Mouse (Mus musculus): ENCODE results near the gene Olfml2b.

Olfml2b gene

DNA sequence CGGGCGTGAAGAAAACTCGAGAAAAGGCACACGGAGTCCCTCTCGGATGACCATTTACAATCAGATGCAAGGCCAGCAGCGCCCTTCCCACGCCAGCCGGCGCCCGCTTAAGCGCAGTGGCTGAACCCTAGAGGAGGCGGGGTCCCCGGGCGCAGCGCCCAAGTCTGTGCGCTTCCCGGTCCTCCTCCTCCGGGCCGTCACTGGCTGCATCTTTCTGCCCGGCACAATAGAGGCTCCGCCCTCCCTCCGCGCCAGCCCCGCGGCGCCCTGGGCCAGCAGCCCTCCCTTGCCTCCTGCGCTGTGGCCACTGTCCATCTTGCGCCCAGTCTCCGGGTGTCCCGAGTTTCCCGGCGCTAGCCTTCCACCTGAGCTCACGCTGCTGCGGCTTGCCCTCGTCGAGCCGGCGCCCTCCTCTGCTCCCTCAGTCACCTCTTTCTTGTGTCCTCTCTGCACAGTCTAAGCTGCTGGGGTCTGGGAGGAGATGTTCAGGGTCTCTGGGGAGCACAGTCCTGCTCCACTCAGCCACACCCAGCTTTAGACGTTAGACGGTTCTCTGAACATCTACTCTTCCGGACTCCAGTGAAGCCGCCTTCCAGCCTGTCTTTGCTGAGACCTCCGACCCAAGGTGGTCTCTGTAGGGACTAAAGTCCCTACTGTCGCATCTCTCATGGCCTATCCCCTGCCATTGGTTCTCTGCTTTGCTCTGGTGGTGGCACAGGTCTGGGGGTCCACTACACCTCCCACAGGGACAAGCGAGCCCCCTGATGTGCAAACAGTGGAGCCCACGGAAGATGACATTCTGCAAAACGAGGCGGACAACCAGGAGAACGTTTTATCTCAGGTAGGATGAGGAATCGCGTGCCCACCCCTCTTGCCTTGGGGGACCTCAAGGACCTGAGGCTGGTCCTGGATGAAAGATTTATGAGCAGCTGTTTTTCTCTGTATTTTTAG is at the start of gene Olfml2b:
TSS of gene Olfml2b (plus strand) at position 278 of the 951 bp plus-strand sequence.
- DNase-seq, result peak; percentile 58 to 72

DNA sequence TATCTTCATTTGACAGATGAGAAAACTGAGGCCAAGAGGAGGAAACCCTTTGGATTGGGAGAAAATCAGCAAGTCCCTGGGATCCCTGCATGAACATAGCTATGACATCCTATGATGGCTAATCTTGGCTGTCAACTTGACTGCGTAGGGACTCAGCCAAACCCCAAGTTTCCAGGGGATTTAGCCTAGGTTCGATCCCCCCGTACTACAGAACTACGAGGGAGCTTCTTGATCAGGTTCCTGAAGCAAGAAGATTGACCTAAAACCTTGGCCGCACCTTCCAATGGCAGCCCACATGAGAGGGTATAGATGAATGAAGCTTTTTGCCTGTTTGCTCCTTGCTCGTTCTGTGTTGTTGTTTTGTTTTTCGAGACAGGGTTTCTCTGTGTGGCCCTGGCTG is 49.8 kb upstream of the Olfml2b start:
- no peak for DNase-seq

DNA sequence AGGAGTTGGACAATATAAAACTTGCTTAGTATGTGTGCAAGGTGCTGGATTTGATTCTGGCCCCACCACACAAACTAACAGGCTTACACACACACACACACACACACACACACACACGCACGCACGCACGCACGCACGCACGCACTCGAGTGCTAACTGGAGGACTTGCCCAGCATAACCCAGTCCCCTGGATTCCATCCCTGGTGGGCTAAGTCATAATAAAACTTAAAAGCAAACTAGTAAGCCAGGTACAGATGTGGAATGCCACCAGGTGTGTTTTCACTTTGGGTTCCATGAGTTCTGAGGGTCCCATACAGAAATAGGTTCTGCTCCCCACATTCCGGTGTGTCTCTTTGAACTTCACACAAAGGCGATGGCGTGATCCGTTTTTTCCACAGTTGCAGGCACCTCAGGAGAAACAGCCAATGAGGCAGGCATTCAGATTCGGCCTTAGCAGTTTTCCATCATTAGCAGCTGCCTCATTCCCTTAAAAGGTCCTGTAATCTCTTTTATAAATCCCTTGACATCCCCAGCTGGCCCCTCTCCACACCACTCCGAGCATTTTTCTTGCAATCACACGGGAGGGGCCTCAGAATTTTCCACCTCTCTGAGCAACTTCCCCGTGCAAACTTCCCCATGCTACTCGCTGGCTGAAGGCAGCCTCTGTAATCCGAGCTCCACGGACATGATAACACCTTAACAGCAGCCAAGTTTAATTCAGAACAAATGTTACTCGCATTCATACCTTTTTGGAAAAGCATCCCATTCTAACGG is 38.9 kb upstream of the Olfml2b start:
- DNase-seq, result no peak

GRCm38 (mm10) chr1:170607231-170607917 is 37.0 kb upstream of the Olfml2b start:
- no peak for DNase-seq

GRCm38 (mm10) chr1:170608461-170609071 is 35.8 kb upstream of the Olfml2b start:
- no peak for DNase-seq

DNA sequence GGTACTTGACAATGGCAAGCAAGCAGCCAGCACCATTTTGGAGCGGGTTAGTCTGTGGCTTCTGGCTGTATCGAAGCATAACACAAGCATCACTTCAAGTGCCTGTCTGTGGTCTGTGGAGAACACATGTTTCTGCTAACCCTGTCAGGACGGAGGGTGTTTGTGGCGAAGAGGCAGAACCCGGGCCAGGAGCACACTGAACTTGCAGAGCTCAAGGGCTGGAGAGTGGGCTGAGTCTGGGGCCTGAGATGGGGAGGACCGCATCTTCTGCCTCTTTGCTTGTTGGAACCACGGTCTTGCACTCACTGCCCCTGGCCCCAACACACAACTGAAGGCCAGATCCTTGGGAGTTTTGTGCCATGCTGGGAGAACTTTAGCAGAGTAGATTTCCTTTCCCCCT is 34.5 kb upstream of the Olfml2b start:
- no peak for DNase-seq

GRCm38 (mm10) chr1:170610289-170610688 is 34.0 kb upstream of the Olfml2b start:
- no peak for DNase-seq

GRCm38 (mm10) chr1:170610695-170611094 is 33.6 kb upstream of the Olfml2b start:
- no peak for DNase-seq

GRCm38 (mm10) chr1:170611631-170612030 is 32.7 kb upstream of the Olfml2b start:
- no peak for DNase-seq

DNA sequence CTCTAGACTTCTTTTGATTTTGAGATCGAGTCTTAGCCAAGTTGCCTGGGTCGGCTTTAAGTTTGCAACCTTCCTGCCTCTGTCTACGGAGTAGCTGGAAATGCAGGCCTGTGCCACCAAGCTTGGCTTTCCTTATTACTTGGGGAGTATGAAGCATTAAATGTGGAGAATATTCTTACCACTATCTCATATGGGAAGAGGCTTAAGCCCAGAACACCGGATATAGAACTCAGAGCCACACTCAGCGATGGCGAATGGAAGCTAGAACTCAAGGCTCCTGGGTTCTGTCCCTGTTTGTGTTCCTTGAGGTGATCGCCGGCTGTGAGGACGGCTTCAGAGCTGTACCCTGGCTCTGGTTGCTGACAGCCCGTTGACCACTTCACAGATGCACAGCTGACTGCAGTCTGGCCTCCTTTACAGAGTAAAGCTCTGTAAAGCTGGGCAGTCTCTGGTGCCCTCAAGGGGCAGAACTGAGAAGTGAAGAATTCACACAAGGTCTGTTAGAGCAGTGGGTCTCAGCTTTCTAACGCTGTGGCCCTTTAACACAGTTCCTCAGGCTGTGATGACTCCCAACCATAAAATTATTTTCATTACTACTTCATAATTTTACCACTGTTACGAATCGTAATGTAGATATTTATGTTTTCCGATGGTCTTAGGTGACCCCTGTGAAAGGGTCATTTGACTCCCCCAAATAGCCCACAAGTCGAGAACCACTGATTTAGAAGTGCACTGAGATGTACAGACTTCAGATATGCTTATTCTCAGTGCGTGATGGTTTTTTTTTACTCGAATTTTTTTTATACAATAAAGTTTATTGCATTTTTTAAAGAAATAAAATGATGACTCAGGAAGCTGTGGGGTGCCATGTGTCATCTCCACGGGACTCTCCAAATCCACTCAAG is 31.1 kb upstream of the Olfml2b start:
- peak; percentile 71 to 75 for DNase-seq

GRCm38 (mm10) chr1:170619686-170620374 is 24.5 kb upstream of the Olfml2b start:
- no peak for DNase-seq

DNA sequence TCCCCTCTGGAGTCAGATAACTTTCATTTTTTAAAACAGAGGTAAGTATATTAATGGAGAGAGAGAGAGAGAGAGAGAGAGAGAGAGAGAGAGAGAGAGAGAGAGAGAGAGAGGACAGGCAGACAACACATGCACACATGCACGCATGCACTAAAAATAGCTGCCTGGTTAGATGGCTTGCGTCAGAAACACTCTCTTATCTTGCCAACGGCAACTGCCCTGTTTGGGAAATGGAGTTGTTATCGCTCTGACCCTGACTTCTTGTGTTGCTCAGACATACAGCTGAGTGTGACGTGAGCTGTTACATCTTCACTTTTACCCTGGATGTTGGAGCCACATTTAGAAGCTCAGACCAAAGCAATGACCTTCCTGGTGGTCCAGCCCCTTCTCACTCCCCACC is 21.4 kb upstream of the Olfml2b start:
- no peak for DNase-seq

GRCm38 (mm10) chr1:170623432-170623831 is 20.9 kb upstream of the Olfml2b start:
- DNase-seq, result no peak

- DNase-seq, result no peak
Measured at GRCm38 (mm10) chr1:170630489-170630888, 13.8 kb upstream of the Olfml2b start.

DNA sequence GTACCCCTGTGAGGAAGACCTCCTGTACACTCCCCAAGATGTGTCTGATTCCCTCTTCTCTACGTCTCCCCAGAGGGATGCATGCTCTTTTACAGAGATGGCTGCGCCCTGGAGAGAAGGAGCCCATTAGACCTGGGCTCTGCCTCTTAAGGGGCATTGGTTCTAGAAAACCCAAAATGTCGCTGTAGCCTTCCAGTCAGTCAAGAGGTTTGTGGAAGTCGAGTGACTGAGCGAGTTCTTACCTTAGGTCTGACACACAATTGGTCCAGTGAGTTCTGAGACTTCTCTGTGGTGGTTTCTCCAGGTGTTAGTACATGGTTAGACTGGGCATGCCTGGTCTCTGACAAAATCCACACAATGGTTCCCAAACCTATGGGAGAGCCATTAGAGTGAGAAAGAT is 12.8 kb upstream of the Olfml2b start:
- no peak for DNase-seq

DNA sequence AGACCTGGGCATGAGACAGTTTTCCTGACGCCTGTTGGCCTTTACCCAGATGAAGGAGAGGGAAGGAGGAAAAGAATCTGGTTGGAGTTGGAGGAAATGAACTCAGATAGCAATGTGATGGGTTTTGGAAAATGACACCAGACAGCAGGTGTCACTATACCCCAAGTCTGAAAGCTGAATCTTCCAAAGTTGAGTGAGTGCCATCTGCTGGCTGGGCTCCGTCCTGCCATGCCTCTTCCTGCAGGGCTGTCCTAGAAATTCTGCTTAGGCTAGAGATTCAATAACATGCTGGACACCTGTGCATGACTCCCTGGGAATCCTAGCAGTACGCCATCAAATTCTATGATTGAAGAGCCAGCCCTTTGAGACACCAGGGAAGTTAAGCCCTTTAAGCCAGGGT is 11.9 kb upstream of the Olfml2b start:
- DNase-seq, result peak; percentile 80 to 82

- DNase-seq, result no peak
Measured at GRCm38 (mm10) chr1:170632856-170633255, 11.5 kb upstream of the Olfml2b start.

- no peak for DNase-seq
Measured at GRCm38 (mm10) chr1:170638941-170639340, 5.4 kb upstream of the Olfml2b start.

DNA sequence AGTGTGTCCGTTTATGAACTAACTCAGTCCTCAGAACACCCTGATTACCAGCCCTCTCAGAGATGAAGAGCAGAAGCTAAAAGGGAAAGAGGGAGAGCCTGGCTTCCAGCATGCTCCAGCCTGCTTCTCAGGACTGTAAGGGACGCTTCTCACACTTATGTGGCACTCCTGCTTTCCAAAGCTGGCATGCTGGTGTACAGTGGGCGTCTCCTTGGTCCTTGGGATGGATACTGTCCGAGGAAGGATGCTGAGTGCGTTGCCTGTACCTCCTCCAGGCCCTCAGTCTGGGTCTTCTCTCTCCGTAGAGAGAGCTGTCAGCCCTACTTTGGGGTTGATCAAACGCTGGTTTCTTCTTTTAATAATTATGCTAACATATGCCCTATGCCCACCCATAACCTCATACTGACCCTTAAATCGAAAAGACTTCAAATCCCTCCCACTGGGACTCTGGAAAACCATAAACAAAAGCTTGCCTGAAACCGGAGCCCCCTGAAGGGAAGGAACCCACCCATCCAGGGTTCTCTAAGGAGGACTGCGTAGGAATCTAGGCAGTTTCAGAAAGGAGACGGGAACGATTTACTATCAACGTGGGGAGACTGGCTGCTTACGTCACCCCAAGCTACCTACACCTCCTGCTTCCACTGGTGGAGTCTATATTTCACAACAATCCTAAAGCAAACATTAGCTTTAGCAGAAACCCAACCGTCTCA is 1.7 kb downstream of the Olfml2b start:
- DNase-seq, result no peak

- DNase-seq, result no peak
Measured at GRCm38 (mm10) chr1:170646606-170647287, 2.4 kb downstream of the Olfml2b start.

Measured in cerebellum, postnatal 36 days (tissue).